Mouse (Mus musculus): Measurements from ENCODE around the gene Gpr179.

DNA sequence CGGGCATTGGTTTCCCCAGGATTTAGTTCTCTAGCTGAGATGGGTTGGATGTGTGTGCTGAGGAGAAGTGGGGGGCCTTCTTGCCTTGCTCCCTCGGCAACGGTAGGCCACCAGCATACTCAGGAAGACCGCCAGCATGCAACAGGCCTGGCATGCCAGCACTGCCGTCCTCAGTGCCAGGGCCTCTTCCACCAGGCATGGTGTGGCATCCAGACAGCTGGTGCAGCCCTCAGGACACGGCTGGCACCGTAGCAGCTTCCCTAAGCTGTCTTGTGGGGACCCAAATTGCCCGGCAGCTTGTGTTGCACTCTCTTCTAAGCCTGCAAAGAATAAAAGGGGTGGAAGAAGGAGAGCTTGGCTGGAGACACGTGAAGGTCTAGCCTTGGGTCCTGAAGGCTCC, 5.5 kb downstream of the Gpr179 start:
- TF ChIP-seq POLR2A (IDR thresholded peaks at IDR 0.05; ENCODE audit: extremely low read depth, insufficient read depth, low read length) (no peak), CTCF (IDR thresholded peaks at IDR 0.05; ENCODE audit: low read depth, low read length) (no peak)
